In the genomic region with DNA sequence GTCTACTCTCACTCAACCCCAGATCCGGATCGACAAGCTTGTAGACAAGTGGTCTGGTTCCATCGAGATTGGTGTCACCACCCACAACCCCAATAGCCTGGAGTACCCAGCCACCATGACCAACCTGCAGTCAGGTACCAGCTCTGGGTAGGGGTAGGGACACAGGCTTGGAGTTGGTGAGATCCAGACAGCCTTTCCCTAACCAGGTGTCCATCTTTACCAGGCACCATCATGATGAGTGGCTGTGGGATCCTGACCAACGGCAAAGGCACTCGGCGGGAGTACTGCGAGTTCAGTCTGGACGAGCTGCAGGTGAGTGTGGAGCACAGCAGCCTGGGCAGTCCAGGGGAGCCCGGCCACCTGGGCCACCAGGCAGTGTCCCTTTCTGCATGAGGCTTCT, we compare ENCODE assay signal across 24 mouse cellular contexts. TPM values are rescaled to one million over a fixed set of nuclear protein-coding genes. Genes with fewer than 3 reads are reported as not detected.
DNase-seq lines count a peak whose midpoint lies in the region; ATAC-seq lines count a peak whose summit lies in the region.
"Had no signal": no experiment of that assay in that cellular context is flagged by ENCODE, and none has a peak within 500 bp of the region (broad histone marks: within the 10 kb centered on the region; RNA-seq: fewer than 3 reads in every experiment).

No protein-coding gene starts in this region.

- DNase-seq in heart, adult 11 months, result peak; percentile 91
- DNase-seq in liver, embryonic 11.5 days (ENCODE audit: low spot score), result no peak
- peak; percentile 9 for DNase-seq in thymus, postnatal 4 days
- no peak for DNase-seq in thymus, postnatal 10 days (ENCODE audit: low spot score in 2 of 2)
- no peak for DNase-seq in kidney, adult 8-10 months
- DNase-seq: adrenal gland, adult 2 months; adrenal gland, postnatal 14 days; cerebellum, adult 11 months; cerebellum, postnatal 10 days; forebrain, postnatal 0 days; gastrocnemius, adult 2 months; gastrocnemius, postnatal 14 days; heart, adult 18-20 months had no signal

- no peaks in the 10 kb centered on the region for H3K27me3 ChIP-seq in heart, embryonic 11.5 days (ENCODE audit: control insufficient read depth, insufficient read depth, low read length)
- H3K27me3 ChIP-seq in liver, embryonic 11.5 days (replicated peaks; ENCODE audit: control insufficient read depth, insufficient read depth, low read length), result no peaks in the 10 kb centered on the region
- peaks cover 5% of the 10 kb centered on the region for H3K27me3 ChIP-seq in liver, embryonic 12.5 days (replicated peaks)
- H3K27me3 ChIP-seq: embryonic facial prominence, embryonic 12.5 days; forebrain, embryonic 13.5 days; heart, embryonic 13.5 days had no signal

- peaks cover 36% of the 10 kb centered on the region for H3K36me3 ChIP-seq in heart, embryonic 11.5 days (ENCODE audit: control insufficient read depth, insufficient read depth, low read length)
- peaks cover 57% of the 10 kb centered on the region for H3K36me3 ChIP-seq in liver, embryonic 11.5 days (ENCODE audit: control insufficient read depth, insufficient read depth, low read length)
- H3K36me3 ChIP-seq in liver, embryonic 12.5 days, result peaks cover 62% of the 10 kb centered on the region

- H3K9me3 ChIP-seq in heart, embryonic 11.5 days (replicated peaks; ENCODE audit: control insufficient read depth, low read length), result no peaks in the 10 kb centered on the region
- no peaks in the 10 kb centered on the region for H3K9me3 ChIP-seq in liver, embryonic 11.5 days (ENCODE audit: control insufficient read depth, low read length)
- H3K9me3 ChIP-seq in liver, embryonic 12.5 days (replicated peaks), result no peaks in the 10 kb centered on the region
- H3K9me3 ChIP-seq: embryonic facial prominence, embryonic 12.5 days; forebrain, embryonic 13.5 days; heart, embryonic 13.5 days had no signal

- no peak for ATAC-seq in heart, embryonic 11.5 days (replicated peaks; ENCODE audit: insufficient number of reproducible peaks, low FRiP score, low TSS enrichment)
- no peak for ATAC-seq in liver, embryonic 11.5 days (replicated peaks; ENCODE audit: low FRiP score)
- ATAC-seq in liver, embryonic 12.5 days, result no peak
- ATAC-seq: CD4-positive, CD25-positive, alpha-beta regulatory T cell, adult 4 months; forebrain, embryonic 13.5 days; forebrain, postnatal 0 days; hindbrain, postnatal 0 days; inflammation-experienced regulatory T-cells, adult 6 months; intestine, embryonic 16.5 days had no signal

- no peak overlapping the region for H3K27ac ChIP-seq in heart, embryonic 11.5 days (ENCODE audit: low read depth, low read length)
- no peak overlapping the region for H3K27ac ChIP-seq in liver, embryonic 11.5 days (ENCODE audit: low read depth, low read length)
- no peak overlapping the region for H3K27ac ChIP-seq in liver, embryonic 12.5 days
- H3K27ac ChIP-seq: embryonic facial prominence, embryonic 12.5 days; forebrain, embryonic 13.5 days; gastrocnemius, adult 2 months; heart, embryonic 13.5 days; hindbrain, embryonic 14.5 days; hindbrain, postnatal 0 days had no signal

- H3K4me2 ChIP-seq in heart, embryonic 11.5 days, result no peak overlapping the region
- H3K4me2 ChIP-seq in liver, embryonic 11.5 days, result no peak overlapping the region
- H3K4me2 ChIP-seq in liver, embryonic 12.5 days, result no peak overlapping the region
- H3K4me2 ChIP-seq: embryonic facial prominence, embryonic 12.5 days; forebrain, embryonic 13.5 days; heart, embryonic 13.5 days; hindbrain, embryonic 14.5 days had no signal

- no peak overlapping the region for H3K9ac ChIP-seq in heart, embryonic 11.5 days (ENCODE audit: low read depth, low read length)
- no peak overlapping the region for H3K9ac ChIP-seq in liver, embryonic 11.5 days (ENCODE audit: low read depth, low read length)
- no peak overlapping the region for H3K9ac ChIP-seq in liver, embryonic 12.5 days
- H3K9ac ChIP-seq: embryonic facial prominence, embryonic 12.5 days; forebrain, embryonic 13.5 days; forebrain, postnatal 0 days; hindbrain, embryonic 14.5 days had no signal

- no peak overlapping the region for H3K4me3 ChIP-seq in heart, embryonic 11.5 days (ENCODE audit: low read depth, low read length)
- H3K4me3 ChIP-seq in liver, embryonic 11.5 days (ENCODE audit: low read depth, low read length), result 0 out of 2 replicates have a peak overlapping the region, but pooled peaks have one; percentile 3
- no peak overlapping the region for H3K4me3 ChIP-seq in liver, embryonic 12.5 days
- H3K4me3 ChIP-seq: embryonic facial prominence, embryonic 12.5 days; erythroblast, embryonic 14.5 days; forebrain, embryonic 13.5 days; gastrocnemius, adult 2 months; heart, embryonic 13.5 days had no signal

- H3K4me1 ChIP-seq in heart, embryonic 11.5 days (ENCODE audit: control insufficient read depth, insufficient read depth, low read length), result peaks cover 14% of the 10 kb centered on the region
- peaks cover 16% of the 10 kb centered on the region for H3K4me1 ChIP-seq in liver, embryonic 11.5 days (replicated peaks; ENCODE audit: control insufficient read depth, insufficient read depth, low read length)
- peaks cover 34% of the 10 kb centered on the region for H3K4me1 ChIP-seq in liver, embryonic 12.5 days

- 96% methylated on average over 9 of the region's 9 CpGs for WGBS in heart, embryonic 11.5 days (ENCODE audit: insufficient replicate concordance)
- 94% methylated on average over 9 of the region's 9 CpGs for WGBS in liver, embryonic 11.5 days
- WGBS in liver, embryonic 12.5 days (ENCODE audit: insufficient replicate concordance), result 89% methylated on average over 9 of the region's 9 CpGs

RNA-seq across cellular contexts. Expression of a gene that starts 3.4 kb away (rescaled TPM):
- 9.3 and 10.8 TPM in 2 replicates for polyA plus RNA-seq in heart, embryonic 11.5 days (2014; fragmentation: Nextera tagmentation; extraction: Ambion mirVana)
- polyA plus RNA-seq in liver, embryonic 11.5 days (2014; fragmentation: Nextera tagmentation; extraction: Ambion mirVana), result 9.5 and 10.5 TPM in 2 replicates
- 4.5 and 5.7 TPM in 2 replicates for polyA plus RNA-seq in liver, embryonic 12.5 days (2016; fragmentation: Nextera tagmentation; extraction: Ambion mirVana)

RNA-seq across cellular contexts. Expression of a gene that starts 3.5 kb away (rescaled TPM):
- 5.3 and 5.8 TPM in 2 replicates for polyA plus RNA-seq in heart, embryonic 11.5 days (2014; fragmentation: Nextera tagmentation; extraction: Ambion mirVana)
- polyA plus RNA-seq in liver, embryonic 11.5 days (2014; fragmentation: Nextera tagmentation; extraction: Ambion mirVana), result 3.2 and 4.0 TPM in 2 replicates
- 2.3 TPM in 2 replicates for polyA plus RNA-seq in liver, embryonic 12.5 days (2016; fragmentation: Nextera tagmentation; extraction: Ambion mirVana)

RNA-seq across cellular contexts. Expression of a gene that starts 9.0 kb away (rescaled TPM):
- polyA plus RNA-seq in heart, embryonic 11.5 days (2014; fragmentation: Nextera tagmentation; extraction: Ambion mirVana), result 7.2 and 8.1 TPM in 2 replicates
- 8.6 and 8.7 TPM in 2 replicates for polyA plus RNA-seq in liver, embryonic 11.5 days (2014; fragmentation: Nextera tagmentation; extraction: Ambion mirVana)
- polyA plus RNA-seq in liver, embryonic 12.5 days (2016; fragmentation: Nextera tagmentation; extraction: Ambion mirVana), result 7.6 and 8.1 TPM in 2 replicates

RNA-seq across cellular contexts. Expression of a gene that starts 9.4 kb away (rescaled TPM):
- polyA plus RNA-seq in heart, embryonic 11.5 days (2014; fragmentation: Nextera tagmentation; extraction: Ambion mirVana), result 53.2 and 62.2 TPM in 2 replicates
- polyA plus RNA-seq in liver, embryonic 11.5 days (2014; fragmentation: Nextera tagmentation; extraction: Ambion mirVana), result 121 and 130 TPM in 2 replicates
- 125 TPM in 2 replicates for polyA plus RNA-seq in liver, embryonic 12.5 days (2016; fragmentation: Nextera tagmentation; extraction: Ambion mirVana)

RNA-seq across cellular contexts. Expression of a gene that starts 17.4 kb away (rescaled TPM):
- polyA plus RNA-seq in heart, embryonic 11.5 days (2014; fragmentation: Nextera tagmentation; extraction: Ambion mirVana), result 1,428 and 1,516 TPM in 2 replicates
- 2,995 and 3,090 TPM in 2 replicates for polyA plus RNA-seq in liver, embryonic 11.5 days (2014; fragmentation: Nextera tagmentation; extraction: Ambion mirVana)
- polyA plus RNA-seq in liver, embryonic 12.5 days (2016; fragmentation: Nextera tagmentation; extraction: Ambion mirVana), result 2,199 and 2,266 TPM in 2 replicates

Comparison
In these comparisons a context has a peak if more than half of its experiments do, and no peak if none do; other contexts are left out.
1. DNase-seq: peak in heart, adult 11 months (single experiment) and thymus, postnatal 4 days (single experiment); none in liver, embryonic 11.5 days (single experiment), thymus, postnatal 10 days (0 of 2) and kidney, adult 8-10 months (0 of 2).